Mouse (Mus musculus): ENCODE measurements around the gene Fbxw4. TPM values are rescaled to one million over a fixed set of nuclear protein-coding genes. Genes with fewer than 3 reads are reported as not detected.
"Not testable (repeated sequence)": the region's sequence is repeated elsewhere in the genome, so short reads cannot be mapped to it uniquely, and the experiment has no call there.

Fbxw4 gene
- total RNA-seq, 2 experiments from 2014 or later, result 6.0 to 8.5 TPM

DNA sequence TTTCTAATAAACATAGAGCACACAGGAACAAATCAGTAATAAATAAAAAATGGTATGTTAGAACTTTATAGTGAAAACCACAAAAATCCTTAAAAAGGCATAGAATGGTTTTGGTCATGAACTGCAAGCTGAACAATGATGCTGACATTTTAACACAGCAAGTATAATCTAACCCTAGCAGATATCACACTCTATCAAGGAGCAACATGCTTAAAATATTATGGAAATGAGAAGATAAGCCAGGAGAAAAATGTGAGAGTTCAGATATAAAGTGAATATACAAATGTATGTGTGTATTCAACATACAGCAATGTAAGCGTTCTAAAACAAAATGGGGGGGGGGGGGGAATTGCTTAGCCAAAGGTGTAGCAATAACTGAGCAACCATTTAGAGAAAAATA lies 2.3 kb downstream of the Fbxw4 start:
- peak; percentile 39 for ATAC-seq (replicated peaks; ENCODE audit: low FRiP score, poor library complexity, severe bottlenecking)

DNA sequence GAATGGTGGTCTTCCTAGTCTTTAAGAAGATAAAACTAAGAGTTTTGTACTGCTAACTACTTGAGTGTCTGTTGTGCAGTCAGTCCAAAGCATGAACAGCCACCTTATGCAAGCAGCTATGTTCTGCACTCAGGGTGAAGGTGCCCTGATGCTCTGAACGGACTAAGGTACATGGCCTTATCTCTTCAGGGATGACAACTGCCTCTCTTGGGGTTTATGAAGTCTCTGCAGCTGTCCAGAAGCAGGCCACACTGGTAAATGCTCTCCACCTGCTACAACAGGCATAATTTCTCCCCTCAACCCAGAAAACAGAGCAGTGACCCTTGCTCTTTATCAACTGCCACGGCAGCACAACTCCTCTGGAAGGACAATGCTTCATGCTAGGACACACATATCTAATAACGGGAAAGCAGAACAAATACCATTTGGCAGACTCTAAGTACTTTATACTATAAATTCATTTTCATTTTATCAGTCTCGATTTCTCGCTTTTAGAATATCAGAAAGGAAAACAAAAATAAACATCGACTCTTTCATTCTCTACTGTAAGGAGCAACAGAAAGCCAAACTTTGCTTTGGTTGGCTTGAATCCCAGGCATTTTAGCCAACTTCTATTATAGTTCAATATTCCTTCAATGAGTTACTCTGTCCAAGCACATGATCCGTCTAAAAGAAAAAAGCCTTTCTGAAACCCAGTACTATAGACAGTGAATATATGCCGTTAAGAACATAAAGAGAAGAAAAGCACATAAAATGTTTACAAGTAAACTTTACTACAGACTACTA lies 3.1 kb downstream of the Fbxw4 start:
- no peak for ATAC-seq (replicated peaks; ENCODE audit: low FRiP score, poor library complexity, severe bottlenecking)

DNA sequence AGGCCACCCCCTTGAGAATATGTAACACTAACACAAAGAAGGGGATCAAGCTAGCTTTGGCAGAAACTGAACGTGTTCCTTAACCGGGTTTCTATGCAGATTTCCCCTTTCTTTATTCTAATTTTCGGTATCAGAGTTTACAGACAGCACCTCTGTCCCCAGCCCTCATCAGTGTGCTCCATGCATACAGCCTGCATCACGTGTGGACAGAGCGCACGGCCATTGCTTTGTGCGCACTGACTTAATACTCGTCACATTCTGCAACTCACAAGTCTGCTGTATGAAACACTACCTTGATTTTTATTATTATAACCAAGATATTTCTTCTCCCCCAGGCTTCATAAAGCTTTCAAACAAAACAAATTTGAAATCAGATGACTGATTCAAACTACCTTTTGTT lies 4.2 kb downstream of the Fbxw4 start:
- ATAC-seq (replicated peaks; ENCODE audit: low FRiP score, poor library complexity, severe bottlenecking), result no peak

DNA sequence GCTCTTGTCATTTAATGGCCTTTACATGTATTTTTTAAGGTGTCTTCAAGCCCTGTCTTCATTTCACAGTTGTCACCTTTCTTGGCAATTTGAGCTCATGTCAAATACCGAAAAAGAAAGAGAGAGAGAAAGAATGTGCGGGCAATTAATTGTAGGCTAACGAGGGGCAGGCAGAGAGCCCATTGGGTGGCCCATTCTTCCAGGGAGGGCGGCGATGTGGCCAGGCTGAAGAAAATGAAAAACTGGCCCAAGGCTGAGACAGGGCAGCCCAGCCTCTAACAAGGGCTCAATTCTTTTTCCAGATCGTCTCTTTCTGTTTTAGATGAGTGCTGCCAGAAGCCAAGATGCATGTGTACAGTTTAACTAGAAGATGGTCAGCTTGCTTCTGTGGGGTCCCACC lies 6.1 kb downstream of the Fbxw4 start:
- no peak for ATAC-seq (replicated peaks; ENCODE audit: low FRiP score, poor library complexity, severe bottlenecking)

DNA sequence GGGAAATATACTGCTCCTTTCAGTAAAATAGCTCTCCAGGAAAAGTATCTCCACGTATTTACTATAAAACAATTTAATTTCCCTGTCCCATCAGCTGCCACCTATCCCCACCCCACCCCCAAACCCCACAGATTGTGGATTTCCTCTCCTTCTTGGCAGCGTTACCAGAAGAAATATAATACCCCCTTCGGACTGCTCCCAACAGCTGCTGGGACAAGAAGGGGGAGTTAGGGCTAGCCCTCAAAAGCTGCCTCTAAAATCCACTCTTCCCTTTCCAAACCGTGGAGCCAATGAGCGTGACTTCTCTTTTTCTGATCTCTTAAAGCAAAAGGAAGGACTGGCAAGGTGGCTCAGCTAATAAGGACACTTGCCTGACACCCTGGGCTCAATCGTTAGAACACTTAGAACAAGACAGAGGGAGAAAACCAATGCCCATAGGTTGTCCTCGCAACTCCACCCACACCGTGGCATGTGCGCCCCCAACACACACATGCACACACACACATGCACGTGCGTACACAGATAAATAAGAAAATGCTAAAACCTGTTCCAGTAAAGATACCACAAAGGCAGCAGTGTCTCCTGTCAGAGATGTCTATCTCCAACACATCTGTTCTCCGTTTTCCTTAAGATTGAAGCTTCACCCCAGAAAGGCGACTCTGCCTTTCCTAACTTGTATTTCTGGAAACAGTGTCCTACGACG lies 7.7 kb downstream of the Fbxw4 start:
- ATAC-seq (replicated peaks; ENCODE audit: low FRiP score, poor library complexity, severe bottlenecking), result peak; percentile 40; the same call in 1 of the 2 replicates

DNA sequence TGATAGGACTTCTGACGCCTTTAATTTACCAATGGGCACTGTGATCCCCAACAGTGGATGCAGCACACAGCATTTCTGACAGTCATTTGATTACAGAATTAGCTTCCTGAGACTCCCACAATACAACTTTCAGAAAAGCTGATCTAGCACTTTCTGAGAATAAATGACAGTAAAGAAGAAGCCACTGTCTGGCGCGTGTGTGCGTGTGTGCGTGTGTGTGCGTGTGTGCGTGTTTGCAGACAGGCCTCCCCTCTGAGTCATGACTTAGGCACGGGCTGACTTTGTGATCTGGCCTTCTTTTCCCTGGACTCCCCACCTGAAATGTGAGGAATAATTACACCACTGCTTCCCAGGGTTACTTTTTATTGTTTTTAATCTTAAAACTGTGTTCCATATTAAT lies 8.6 kb downstream of the Fbxw4 start:
- ATAC-seq (replicated peaks; ENCODE audit: low FRiP score, poor library complexity, severe bottlenecking), result no peak

DNA sequence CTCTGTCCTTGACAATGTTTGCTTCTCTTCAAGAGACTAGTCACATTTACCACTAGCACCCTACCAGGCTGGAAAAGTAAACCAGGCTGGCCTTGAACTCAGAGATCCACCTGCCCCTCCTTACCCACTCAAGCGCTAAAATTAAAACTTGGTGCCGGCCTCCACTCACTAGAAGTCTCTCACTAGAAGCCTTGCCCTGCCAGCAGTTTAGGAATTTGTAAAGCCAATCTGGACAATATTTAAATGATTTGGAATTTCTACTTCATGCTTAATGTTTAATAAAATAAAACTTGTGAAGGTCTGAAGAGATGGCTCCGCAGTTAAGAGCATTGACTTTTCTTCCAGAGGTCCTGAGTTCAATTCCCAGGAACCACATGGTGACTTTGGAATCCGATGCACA lies 10.3 kb downstream of the Fbxw4 start:
- no peak for ATAC-seq (replicated peaks; ENCODE audit: low FRiP score, poor library complexity, severe bottlenecking)

DNA sequence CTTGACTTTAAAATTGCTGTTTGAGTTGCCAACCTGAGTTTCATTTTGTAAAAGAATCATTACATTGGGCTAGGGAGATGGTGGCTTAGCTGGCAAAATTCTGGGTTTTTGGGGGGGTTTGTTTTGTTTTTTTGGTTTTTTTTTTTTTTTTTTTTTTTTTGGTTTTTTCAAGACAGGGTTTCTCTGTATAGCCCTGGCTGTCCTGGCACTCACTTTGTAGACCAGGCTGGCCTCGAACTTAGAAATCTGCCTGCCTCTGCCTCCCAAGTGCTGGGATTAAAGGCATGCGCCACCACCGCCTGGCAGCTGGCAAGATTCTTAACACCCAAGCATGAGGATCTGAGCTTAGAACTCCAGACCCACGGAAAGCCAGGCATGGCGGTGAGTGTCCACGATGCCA lies 11.6 kb downstream of the Fbxw4 start:
- not testable (repeated sequence) for ATAC-seq (replicated peaks; ENCODE audit: low FRiP score, poor library complexity, severe bottlenecking)

DNA sequence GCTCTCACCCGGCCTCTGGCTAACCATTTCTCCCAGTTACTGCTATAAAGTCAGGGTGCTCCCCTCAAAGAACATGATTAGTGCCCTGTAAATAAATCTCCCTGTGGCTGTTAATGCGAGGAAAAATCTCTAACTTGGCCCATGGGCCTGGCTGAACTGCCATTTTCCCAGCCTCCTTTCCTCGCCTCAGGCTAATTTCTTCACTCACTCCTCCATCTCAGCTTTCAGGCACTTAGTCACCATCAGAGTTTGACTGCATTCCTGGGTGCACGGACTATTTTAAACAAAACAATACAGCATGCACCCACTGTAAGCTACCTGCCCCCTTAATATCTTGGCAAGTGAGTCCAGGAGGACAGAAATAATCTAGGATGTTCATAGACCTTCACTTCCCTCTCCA lies 13.2 kb downstream of the Fbxw4 start:
- ATAC-seq (replicated peaks; ENCODE audit: low FRiP score, poor library complexity, severe bottlenecking), result no peak

DNA sequence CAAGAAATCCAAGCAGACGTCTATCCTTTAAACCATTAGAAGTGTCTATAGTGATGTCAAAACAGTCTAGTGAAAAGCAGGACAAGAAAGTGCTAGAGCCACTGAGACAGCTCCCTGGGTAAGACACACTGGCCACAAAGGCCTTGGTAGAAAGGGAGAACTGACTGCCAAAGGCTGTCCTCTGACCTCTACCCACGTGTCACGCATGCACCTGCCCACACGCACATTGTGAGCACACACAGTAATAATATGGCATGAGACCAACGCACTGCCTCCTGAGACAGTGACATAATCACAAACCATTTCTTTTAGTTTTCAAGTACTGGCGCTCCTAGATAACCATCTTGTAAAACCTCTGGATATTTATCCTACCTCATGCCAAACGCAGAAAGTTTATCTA lies 19.4 kb downstream of the Fbxw4 start:
- ATAC-seq (replicated peaks; ENCODE audit: low FRiP score, poor library complexity, severe bottlenecking), result no peak

DNA sequence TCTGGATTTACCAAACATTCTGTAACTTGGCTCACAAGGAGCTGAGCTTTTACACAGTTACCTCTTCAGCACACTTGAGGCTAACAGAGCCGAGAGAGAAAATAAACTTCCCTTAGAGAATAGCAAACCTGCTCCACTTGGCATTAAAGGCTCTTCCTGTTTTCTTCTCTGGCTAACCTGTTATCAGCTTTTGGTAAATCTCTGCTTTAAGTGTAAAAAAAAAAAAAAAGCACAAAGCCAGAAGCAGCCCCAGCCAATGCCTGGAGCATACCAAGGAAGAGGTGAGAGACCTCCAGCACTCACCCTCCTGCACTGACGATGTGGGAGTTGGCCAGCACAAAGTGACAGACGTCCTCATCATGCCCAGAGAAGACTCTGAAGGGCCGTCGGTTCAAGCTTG lies 24.2 kb downstream of the Fbxw4 start:
- ATAC-seq (replicated peaks; ENCODE audit: low FRiP score, poor library complexity, severe bottlenecking), result no peak

DNA sequence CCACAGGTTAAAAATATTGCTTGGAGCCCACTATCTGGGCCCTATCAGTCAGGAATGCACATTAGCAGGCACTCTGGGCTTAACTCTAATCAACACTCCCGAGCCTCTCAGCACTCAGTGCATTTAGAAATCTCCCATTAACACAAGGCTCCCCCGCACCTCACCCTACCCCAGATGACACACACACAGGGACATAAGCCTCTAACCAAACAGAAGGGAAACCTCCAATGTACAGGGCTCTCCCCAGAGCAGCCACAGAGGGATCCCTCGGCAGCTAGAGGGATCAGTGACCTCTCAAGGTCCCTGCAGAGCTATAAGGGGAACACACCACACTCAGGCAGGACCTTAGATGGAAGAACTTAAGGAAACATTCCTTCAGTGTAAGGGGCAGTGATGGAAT lies 28.5 kb downstream of the Fbxw4 start:
- ATAC-seq (replicated peaks; ENCODE audit: low FRiP score, poor library complexity, severe bottlenecking), result no peak

DNA sequence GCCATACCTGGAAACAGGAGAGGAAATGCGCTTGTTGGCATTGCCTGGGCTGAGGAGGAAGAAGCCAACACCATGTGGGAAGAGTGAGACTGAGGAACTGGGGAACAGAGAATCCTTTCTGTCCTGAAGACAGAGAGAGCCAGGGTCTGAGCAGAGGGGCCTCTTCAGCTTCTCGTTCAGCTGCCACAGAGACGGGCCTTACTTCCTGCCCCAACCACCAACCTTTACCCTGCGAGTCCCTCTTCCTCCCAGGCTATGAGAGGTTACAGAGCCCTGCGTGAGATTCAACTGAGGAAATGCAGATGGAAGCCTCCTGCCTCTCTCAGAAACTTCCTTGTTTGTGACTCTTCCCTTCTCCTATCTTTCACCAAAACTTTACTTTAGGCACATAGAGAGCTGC lies 29.2 kb downstream of the Fbxw4 start:
- no peak for ATAC-seq (replicated peaks; ENCODE audit: low FRiP score, poor library complexity, severe bottlenecking)

DNA sequence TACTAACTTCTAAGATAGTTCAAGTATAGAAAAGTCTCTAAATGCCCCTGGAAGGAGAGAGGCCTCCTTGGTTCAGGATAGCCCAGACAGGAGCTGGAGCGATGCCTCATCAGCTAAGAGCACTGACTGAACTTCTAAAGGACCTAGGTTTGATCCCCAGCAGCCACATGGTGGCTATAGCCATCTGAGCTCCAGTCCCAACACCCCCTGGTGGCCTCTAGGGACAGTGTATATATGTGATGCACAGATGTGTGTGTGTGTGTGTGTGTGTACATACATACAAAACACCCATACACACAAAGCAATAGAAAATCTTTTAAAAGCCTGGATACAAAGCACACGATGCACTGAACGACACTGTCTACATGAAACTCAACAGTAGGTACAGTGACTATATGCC lies 30.9 kb downstream of the Fbxw4 start:
- peak; percentile 55; the same call in 1 of the 2 replicates for ATAC-seq (replicated peaks; ENCODE audit: low FRiP score, poor library complexity, severe bottlenecking)

DNA sequence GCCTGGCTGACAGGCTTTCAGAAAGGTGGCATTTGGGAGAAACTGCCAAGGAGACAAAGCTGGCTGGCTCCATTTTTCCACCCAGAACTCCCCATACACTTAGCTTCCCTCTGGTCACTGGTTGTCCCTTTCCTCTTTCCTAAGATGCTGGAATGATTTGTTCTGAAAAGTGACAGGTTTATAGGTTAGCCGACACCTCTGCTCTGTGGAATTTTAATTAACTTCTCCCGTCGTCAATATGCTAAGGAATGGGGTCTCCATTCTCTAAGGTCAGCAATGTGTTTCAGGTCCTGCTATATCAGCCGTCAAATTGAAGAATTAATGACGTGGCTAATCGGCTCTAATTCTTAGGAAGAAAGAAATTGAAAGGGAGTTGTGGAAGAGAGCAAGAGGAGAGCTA lies 31.5 kb downstream of the Fbxw4 start:
- no peak for ATAC-seq (replicated peaks; ENCODE audit: low FRiP score, poor library complexity, severe bottlenecking)

DNA sequence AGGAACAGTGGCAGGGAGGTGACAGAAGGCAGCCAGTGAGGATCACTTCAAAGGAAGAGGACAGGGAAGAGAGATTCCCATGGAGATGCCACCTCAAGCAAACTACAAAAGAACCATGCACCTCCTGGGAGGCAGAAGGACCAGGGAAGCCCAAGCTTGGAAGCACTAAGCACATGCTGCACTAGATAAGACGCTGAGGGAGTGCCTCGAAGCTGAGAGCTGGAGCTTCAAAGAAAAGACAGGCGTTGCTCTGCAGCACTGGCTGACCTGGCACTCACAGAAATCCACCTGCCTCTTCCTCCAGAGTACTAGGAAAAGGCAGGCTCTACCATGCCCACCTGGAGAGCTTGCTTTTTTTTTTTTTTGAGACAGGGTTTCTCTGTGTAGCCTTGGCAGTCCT lies 33.1 kb downstream of the Fbxw4 start:
- ATAC-seq (replicated peaks; ENCODE audit: low FRiP score, poor library complexity, severe bottlenecking), result no peak

DNA sequence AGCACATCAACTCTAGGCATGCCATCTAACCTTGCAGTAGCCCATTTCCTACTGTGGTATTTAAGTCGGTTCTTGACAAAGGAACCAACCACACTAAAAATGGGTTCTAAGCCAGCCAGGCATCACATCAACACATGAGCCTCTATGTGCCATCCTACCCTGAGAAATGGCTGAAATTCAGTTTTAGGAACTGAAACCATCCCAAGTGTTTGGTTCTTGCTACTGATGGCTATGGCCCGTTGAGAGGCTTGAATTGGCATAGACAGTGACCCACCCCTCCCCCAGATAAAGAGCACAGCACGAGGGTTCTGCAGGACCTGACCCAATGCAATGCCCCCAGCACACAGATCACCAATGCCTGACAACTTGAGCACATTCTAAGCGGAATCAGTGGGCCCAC lies 36.4 kb downstream of the Fbxw4 start:
- no peak for ATAC-seq (replicated peaks; ENCODE audit: low FRiP score, poor library complexity, severe bottlenecking)

DNA sequence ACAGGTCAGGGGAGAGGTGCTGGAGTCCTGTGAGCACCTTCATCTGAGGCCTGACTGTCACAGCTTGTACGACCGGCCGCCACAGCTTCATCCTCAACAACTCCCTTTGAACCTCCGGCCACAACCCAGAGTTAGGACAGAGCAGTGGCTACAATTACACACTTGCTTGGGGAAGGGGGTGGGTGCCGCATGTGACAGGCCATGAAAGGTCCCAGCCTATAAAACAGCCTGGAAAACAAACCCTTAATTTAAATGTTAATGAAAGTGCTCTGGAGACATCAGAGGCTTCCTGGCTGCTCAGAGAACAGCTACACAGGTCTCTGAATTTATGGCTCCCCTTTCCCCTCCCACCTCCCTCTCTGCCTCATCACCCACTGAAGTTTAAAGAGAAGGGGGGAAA lies 38.0 kb downstream of the Fbxw4 start:
- ATAC-seq (replicated peaks; ENCODE audit: low FRiP score, poor library complexity, severe bottlenecking), result no peak

DNA sequence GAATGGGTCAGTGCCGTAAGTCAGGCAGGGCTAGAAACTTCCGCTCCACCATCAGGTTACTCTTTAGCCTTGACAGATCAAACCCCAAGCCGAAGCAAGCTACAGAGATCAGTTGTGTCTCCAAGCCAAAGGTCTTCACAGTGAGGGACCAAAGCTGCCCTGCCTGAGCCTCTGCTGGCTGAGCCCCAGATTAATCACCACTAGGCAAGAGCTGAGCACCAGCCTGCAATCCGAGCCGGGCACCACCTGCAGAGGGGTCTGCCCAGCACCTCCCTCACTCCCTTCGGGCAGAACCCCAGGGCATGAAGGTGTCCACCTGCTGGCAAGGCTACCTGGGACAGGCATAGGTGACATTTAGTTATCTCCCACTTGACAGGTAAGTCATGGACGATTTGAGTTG lies 39.1 kb downstream of the Fbxw4 start:
- ATAC-seq (replicated peaks; ENCODE audit: low FRiP score, poor library complexity, severe bottlenecking), result no peak

DNA sequence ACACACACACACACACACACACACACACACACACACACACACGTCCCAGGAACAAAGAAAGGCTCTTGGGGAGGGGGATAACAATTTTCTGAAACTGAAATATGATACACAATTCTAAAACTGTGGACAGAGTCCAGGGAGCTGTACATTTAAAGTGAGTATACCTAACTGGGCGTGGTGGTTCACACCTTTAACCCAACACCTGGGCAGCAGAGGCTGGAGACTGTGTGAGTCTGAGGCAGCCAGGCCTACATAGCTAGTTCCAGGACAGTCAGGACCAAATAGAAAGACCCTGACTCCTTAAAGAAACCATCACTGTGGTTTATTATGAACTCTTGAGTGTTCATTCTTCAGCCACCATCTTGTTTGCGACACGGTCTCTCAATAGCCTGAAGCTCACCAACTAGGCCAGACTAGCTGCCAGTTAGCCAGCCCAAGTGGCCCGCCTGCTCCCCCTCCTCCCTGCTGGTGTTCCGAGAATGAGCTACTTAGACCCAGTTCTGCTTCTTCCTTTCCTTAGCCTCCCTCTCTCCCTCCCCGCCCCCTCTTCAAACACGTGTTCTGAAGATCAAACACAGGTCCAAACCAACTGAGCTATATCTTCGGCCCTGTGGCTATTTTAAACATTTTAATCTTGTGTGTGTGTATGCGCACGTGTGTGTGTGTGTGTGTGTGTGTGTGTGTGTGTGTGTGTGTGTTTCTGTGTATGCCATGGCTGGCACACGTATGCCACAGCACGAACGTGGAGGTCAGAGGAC lies 40.2 kb downstream of the Fbxw4 start:
- no peak for ATAC-seq (replicated peaks; ENCODE audit: low FRiP score, poor library complexity, severe bottlenecking)

DNA sequence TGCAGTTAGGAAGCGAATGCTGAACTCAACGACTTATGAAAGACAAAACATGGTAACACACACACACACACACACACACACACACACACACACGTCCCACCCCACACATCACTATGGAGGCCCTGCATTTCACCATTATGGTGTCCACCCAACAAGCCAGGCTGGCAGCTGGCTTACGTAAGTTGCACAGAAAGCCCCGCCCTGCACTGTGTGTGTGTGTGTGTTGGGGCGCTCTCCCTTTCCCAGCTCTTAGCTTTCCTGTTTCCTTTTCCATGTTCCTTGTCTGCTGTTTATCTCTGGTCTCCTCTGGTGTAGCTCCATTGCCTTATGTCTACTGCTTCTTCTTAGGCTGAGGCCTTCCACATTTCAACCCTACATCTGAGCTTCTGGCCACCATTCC lies 41.9 kb downstream of the Fbxw4 start:
- no peak for ATAC-seq (replicated peaks; ENCODE audit: low FRiP score, poor library complexity, severe bottlenecking)

All from erythroblast, adult 5-6 weeks (primary cell).